Mouse (Mus musculus) gastrocnemius, postnatal 25 days (tissue): ENCODE data around the gene Ttc39d. TPM values are rescaled to one million over a fixed set of nuclear protein-coding genes. Genes with fewer than 3 reads are reported as not detected.

Experiments used
- total RNA-seq, 2 experiments: library from RNA; stranded (reverse); gene quantifications; 1 replicate in 1 of 2; 2 replicates in 1 of 2; pipeline ENCODE4 v1.2.3; 2021

The Ttc39d gene
- total RNA-seq, 2 experiments from 2014 or later: not detected

Other genes starting within 250 kb of the Ttc39d start
- gene Hnrnpll, start 145.1 kb upstream of the Ttc39d start, total RNA-seq: 10 to 100 TPM; 13.7 to 14.6 TPM
- gene Galm, start 80.0 kb upstream of the Ttc39d start, total RNA-seq: 1 to 10 TPM; 1.3 to 2.7 TPM
- 10 to 100 TPM; 23.4 to 23.9 TPM for gene Srsf7, start 153 bp upstream of the Ttc39d start, total RNA-seq
- 1 to 10 TPM; 4.7 to 5.6 TPM for gene Gemin6, start 17.0 kb downstream of the Ttc39d start, total RNA-seq
- 1 to 10 TPM; 6.5 to 7.7 TPM for gene Morn2, start 82.7 kb downstream of the Ttc39d start, total RNA-seq
- gene Dhx57, start 83.0 kb downstream of the Ttc39d start, total RNA-seq: 1 to 10 TPM; 6.6 to 8.1 TPM
- gene Arhgef33, start 99.9 kb downstream of the Ttc39d start, total RNA-seq: not detected
- not detected for gene Gm10190, start 166.1 kb downstream of the Ttc39d start, total RNA-seq